Mouse (Mus musculus) left cerebral cortex, postnatal 4 days (tissue): ENCODE data around the gene Dcaf15. TPM values are rescaled to one million over a fixed set of nuclear protein-coding genes. Genes with fewer than 3 reads are reported as not detected.

Experiments used
- DNase-seq: peaks from one replicate; pipeline ENCODE4 v3.0.0-alpha.2; 2022
- intact Hi-C: fragments of 180-260 bp; cut with DNase I; formaldehyde crosslinking; loops from one replicate; pipeline ENCODE4 v1.15.1; 2025
- microRNA-seq: library from miRNA; unstranded; fragments of <30 nt; microRNA quantifications from one replicate; pipeline ENCODE4 v1.2.0, GENCODE M21; 2022
- total RNA-seq, 2 experiments: library from RNA; stranded (reverse); gene quantifications; 2 replicates each; pipeline ENCODE4 v1.2.3; 2021

The Dcaf15 gene
- total RNA-seq, 2 experiments from 2014 or later = 49.1 to 49.7 TPM

DNA sequence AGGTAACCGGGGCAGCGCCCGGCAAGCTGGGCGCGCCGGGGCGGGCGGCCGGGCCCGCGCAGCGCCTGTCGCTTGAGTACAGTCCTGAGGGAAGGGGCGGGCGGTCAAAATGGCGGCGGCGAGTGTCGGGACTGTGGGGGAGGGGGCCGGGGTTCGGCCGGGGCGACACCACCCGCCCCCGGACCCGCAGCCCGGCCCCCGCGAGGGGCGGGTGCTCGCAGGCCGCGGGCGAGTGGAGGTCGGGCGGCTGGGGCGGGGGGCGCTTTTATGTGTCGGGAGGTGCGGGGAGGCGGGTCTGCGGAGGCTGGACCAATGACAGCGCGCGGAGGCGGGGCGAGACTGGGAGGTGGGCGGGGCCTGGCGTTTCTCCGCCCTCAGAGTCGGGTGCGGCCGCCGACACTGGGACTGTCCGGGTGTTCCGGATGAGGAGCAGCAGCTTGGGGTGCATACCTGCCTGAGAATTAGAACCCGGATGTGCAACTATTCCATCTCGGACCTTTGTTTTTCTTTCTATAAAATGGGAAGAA, 37.5 kb downstream of the Dcaf15 start:
- peak; percentile 96 for DNase-seq
- intact Hi-C loops = no loop called here

- DNase-seq = peak; percentile 99
- intact Hi-C loops = no loop called here
Observed at GRCm38 (mm10) chr8:84066291-84066930, 38.2 kb downstream of the Dcaf15 start, which contains the start of gene Rfx1. TSS of gene Rfx1 (plus strand) at chr8:84066834.

DNA sequence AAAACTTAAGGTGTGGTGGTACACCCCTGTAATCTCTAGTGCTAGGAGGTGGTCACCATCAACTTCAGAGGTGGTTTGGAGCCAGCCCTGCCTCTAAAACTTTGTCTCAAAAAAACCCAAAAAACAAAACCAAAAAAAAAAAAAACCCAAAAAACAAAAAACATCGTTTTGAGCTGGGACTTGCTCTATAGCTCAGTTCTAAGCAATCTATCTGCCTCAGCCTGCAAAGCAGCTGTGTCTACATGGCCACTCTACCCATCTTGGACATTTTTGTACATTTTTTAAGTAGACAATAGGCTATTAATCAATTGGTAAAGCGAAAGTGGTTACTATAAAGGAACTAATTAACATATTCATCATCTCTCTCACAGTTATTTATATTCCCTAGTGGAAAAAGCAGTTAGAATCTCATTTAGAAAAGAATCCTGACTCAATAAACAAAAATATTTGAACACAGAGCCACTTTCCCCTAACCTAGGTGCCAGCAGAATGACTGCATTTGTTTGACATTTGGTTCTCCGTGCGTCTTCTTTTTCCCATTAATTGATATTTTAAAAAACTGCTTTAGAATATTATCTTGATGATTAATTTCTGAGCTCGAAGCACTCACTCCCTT, 39.0 kb downstream of the Dcaf15 start:
- intact Hi-C loops = no loop called here

GRCm38 (mm10) chr8:84065037-84065436, 39.5 kb downstream of the Dcaf15 start, which contains the start of gene Gm10643:
TSS of gene Gm10643 (minus strand) at chr8:84065137.
- no peak for DNase-seq
- intact Hi-C loops = no loop called here

More for the DNA sequence above, 39.0 kb downstream of the Dcaf15 start:
- DNase-seq = no peak

GRCm38 (mm10) chr8:84063861-84064610, 40.5 kb downstream of the Dcaf15 start:
- DNase-seq = no peak
- intact Hi-C loops = no loop called here

GRCm38 (mm10) chr8:84060245-84060644, 44.3 kb downstream of the Dcaf15 start:
- DNase-seq = no peak
- intact Hi-C loops = no loop called here

DNA sequence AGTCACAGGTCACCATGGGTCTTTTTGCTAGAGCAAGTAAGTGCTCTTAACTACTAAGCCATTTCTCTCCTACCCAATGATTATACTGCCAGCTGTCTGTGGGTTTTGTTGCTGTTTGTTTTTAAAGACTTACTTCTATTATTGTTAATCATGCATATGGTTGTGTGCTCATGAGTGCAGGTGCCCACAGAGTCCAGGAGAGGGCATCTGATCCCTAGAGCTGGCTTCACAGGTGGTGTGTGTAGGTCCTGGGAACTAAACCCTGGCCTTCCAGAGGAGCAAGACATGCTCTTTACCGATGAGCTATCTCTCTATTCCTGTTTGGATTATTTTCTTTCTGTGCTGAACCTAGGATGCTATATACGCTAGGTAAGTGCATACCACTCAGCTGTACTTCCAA, 45.3 kb downstream of the Dcaf15 start:
- DNase-seq = no peak

DNA sequence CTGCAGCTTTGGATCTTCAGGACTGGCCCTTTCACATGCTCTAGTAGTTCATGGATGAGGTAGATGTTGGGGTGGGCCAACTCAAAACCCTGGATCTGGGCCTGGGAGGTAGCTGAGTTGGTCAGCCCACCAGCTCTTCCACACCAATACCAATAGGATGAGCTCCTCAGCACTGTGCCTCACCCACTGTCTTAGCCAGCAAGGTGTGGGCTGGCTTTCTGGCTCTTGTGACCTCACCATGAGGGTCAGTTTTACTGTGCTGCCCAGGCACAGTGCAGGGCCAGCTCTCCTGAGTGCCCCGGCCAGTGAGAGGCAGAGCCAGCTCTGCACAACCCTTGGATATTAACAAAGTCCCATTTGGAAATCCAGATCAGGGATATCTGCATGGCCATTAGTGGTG, 46.7 kb downstream of the Dcaf15 start:
- intact Hi-C loops = no loop called here
- no peak for DNase-seq

More for the DNA sequence above, 45.3 kb downstream of the Dcaf15 start:
- intact Hi-C loops = no loop called here

- no peak for DNase-seq
- intact Hi-C loops = no loop called here
Observed at GRCm38 (mm10) chr8:84053229-84053628, 51.3 kb downstream of the Dcaf15 start.

GRCm38 (mm10) chr8:84052746-84053145, 51.8 kb downstream of the Dcaf15 start:
- intact Hi-C loops = no loop called here
- DNase-seq = no peak

DNA sequence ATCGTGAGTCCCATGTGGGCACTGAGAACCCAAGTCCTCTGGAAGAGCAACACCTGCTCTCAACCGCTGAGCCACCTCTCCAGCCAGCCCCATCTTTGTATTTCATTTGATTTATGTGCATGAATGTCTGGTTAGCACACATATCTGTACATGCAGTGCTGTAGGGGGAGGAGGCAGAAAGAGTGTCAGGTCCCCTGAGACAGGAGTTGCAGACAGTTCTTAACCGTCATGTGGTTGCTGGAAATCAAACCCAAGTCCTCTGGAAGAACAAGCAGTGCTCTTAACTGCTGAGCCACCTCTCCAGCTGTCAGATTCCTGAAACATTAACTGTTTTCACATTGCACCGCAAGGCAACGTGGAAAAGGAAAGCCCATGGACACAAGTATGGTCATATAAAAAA, 56.4 kb downstream of the Dcaf15 start:
- intact Hi-C loops = no loop called here
- no peak for DNase-seq

Small RNA genes within 50 kb of the gene (microRNA-seq; reads per million reads assigned to microRNA genes)
- gene Mir709 = not detected

Other genes with a start within 250 kb of the Dcaf15 start
- 100 to 1,000 TPM; 398 to 418 TPM for gene Adgrl1, start 204.7 kb downstream of the Dcaf15 start, total RNA-seq
- gene Gm10644, start 149.6 kb downstream of the Dcaf15 start, total RNA-seq = under 1 TPM; 0.20 to 0.26 TPM
- gene Asf1b, start 149.3 kb downstream of the Dcaf15 start, total RNA-seq = 1 to 10 TPM; 2.5 to 2.7 TPM
- gene Prkaca, start 131.8 kb downstream of the Dcaf15 start, total RNA-seq = 100 to 1,000 TPM; 199 to 209 TPM
- gene Samd1, start 107.1 kb downstream of the Dcaf15 start, total RNA-seq = 10 to 100 TPM; 82.8 to 83.9 TPM
- 1 to 10 TPM in 1 of 2 experiments, under 1 TPM in 1; 0.46 to 1.1 TPM for gene 1700067K01Rik, start 103.3 kb downstream of the Dcaf15 start, total RNA-seq
- not detected for gene 2210011C24Rik, start 92.6 kb downstream of the Dcaf15 start, total RNA-seq
- gene Palm3, start 83.3 kb downstream of the Dcaf15 start, total RNA-seq = 10 to 100 TPM; 13.2 to 15.5 TPM
- 1 to 10 TPM; 1.5 to 1.6 TPM for gene Il27ra, start 62.2 kb downstream of the Dcaf15 start, total RNA-seq
- not detected for gene Rln3, start 59.8 kb downstream of the Dcaf15 start, total RNA-seq
- 1 to 10 TPM; 3.3 to 4.0 TPM for gene Gm10643, start 39.6 kb downstream of the Dcaf15 start, total RNA-seq
- gene Rfx1, start 37.9 kb downstream of the Dcaf15 start, total RNA-seq = 10 to 100 TPM; 26.1 to 28.5 TPM
- not detected for gene Podnl1, start 21.2 kb upstream of the Dcaf15 start, total RNA-seq
- gene Cc2d1a, start 43.2 kb upstream of the Dcaf15 start, total RNA-seq = 10 to 100 TPM; 74.9 to 80.8 TPM
- gene 4930432K21Rik, start 43.3 kb upstream of the Dcaf15 start, total RNA-seq = 1 to 10 TPM; 1.7 to 2.1 TPM
- 10 to 100 TPM in 1 of 2 experiments, 1 to 10 TPM in 1; 8.1 to 11.4 TPM for gene Nanos3, start 80.4 kb upstream of the Dcaf15 start, total RNA-seq
- gene Zswim4, start 132.3 kb upstream of the Dcaf15 start, total RNA-seq = 10 to 100 TPM; 22.9 to 23.3 TPM
- gene D8Ertd738e, start 145.0 kb upstream of the Dcaf15 start, total RNA-seq = 100 to 1,000 TPM; 105 to 120 TPM
- gene Mri1, start 152.6 kb upstream of the Dcaf15 start, total RNA-seq = 10 to 100 TPM; 25.1 to 26.4 TPM
- 10 to 100 TPM; 19.7 to 23.5 TPM for gene Ccdc130, start 165.6 kb upstream of the Dcaf15 start, total RNA-seq